ENCODE assay signal across 23 mouse cellular contexts in the genomic region with DNA sequence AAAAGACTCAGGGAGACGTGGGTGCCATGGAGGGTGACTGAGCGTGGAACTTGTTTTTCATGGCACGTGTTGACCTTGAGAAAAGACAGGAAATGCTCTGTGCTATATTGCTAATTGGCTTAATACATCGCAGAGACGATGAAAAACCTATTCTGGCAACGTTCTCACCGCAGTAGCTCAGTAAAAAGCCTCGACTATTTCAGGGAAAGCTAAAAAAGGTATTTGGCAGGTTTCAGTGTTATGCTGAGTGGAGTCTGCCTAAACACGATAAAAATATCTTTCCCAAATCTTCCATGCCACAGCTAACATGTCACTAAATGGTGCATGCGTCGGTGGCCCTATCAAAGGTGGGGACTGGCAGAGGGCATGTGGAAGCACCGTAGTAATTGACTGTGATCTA. TPM values are rescaled to one million over a fixed set of nuclear protein-coding genes. Genes with fewer than 3 reads are reported as not detected.
DNase-seq lines count a peak whose midpoint lies in the region; ATAC-seq and TF ChIP-seq lines count a peak whose summit lies in the region.
"Had no signal": no experiment of that assay in that cellular context is flagged by ENCODE, and none has a peak within 500 bp of the region (broad histone marks: within the 10 kb centered on the region; RNA-seq: fewer than 3 reads in every experiment).

No protein-coding gene starts in this region.

- no peak for TF ChIP-seq POLR2A in MEL (IDR thresholded peaks at IDR 0.05; ENCODE audit: control insufficient read depth in 1 of 2, insufficient read depth in 1 of 2, low read depth in 1 of 2, low read length in 2 of 2, poor library complexity in 1 of 2)

- peak overlapping the region; percentile 24; the same call in 1 of the 2 replicates for H3K9ac ChIP-seq in MEL (ENCODE audit: control insufficient read depth, low read depth, low read length, poor library complexity, severe bottlenecking)
- H3K9ac ChIP-seq in midbrain, embryonic 14.5 days (replicated peaks; ENCODE audit: low read length) = no peak overlapping the region
- no peak overlapping the region for H3K9ac ChIP-seq in liver, embryonic 11.5 days (ENCODE audit: low read depth, low read length)
- H3K9ac ChIP-seq: limb, embryonic 12.5 days; liver, embryonic 12.5 days had no signal

- H3K4me3 ChIP-seq in left cerebral cortex, adult 2 months = peak overlapping the region; percentile 11; the same call in 1 of the 2 replicates
- peak overlapping the region; percentile 34 to 49 for H3K4me3 ChIP-seq in MEL (ENCODE audit: control insufficient read depth in 1 of 2, insufficient read depth in 1 of 2, low read depth in 2 of 2, low read length in 2 of 2)
- no peak overlapping the region for H3K4me3 ChIP-seq in midbrain, embryonic 14.5 days (replicated peaks; ENCODE audit: low read depth, low read length)
- H3K4me3 ChIP-seq in liver, embryonic 11.5 days (ENCODE audit: low read depth, low read length) = no peak overlapping the region
- H3K4me3 ChIP-seq: forebrain, embryonic 10.5 days; heart, embryonic 10.5 days; limb, embryonic 12.5 days; liver, embryonic 12.5 days had no signal

- peak; percentile 92 for ATAC-seq in frontal cortex, adult (ENCODE audit: low TSS enrichment)
- no peak for ATAC-seq in midbrain, embryonic 14.5 days (ENCODE audit: low FRiP score, low TSS enrichment)
- ATAC-seq in liver, embryonic 11.5 days (replicated peaks; ENCODE audit: low FRiP score) = no peak
- ATAC-seq: intestine, postnatal 0 days had no signal

- no peaks in the 10 kb centered on the region for H3K27me3 ChIP-seq in MEL (ENCODE audit: control insufficient read depth in 1 of 2, insufficient read depth in 2 of 2, low read length in 2 of 2)
- no peaks in the 10 kb centered on the region for H3K27me3 ChIP-seq in midbrain, embryonic 14.5 days (ENCODE audit: control insufficient read depth, insufficient read depth, low read length)
- peaks cover 1% of the 10 kb centered on the region for H3K27me3 ChIP-seq in liver, embryonic 11.5 days (replicated peaks; ENCODE audit: control insufficient read depth, insufficient read depth, low read length)
- H3K27me3 ChIP-seq: limb, embryonic 12.5 days had no signal

- H3K4me1 ChIP-seq in MEL (ENCODE audit: control insufficient read depth in 1 of 2, insufficient read depth in 2 of 2, low read length in 2 of 2) = peaks cover 2 to 14% of the 10 kb centered on the region in 2 experiments
- no peaks in the 10 kb centered on the region for H3K4me1 ChIP-seq in midbrain, embryonic 14.5 days (ENCODE audit: control insufficient read depth, insufficient read depth, low read length)
- H3K4me1 ChIP-seq in liver, embryonic 11.5 days (replicated peaks; ENCODE audit: control insufficient read depth, insufficient read depth, low read length) = peaks cover 10% of the 10 kb centered on the region
- H3K4me1 ChIP-seq: limb, embryonic 12.5 days had no signal

- H3K36me3 ChIP-seq in MEL (ENCODE audit: control insufficient read depth in 1 of 2, insufficient read depth in 2 of 2, low read length in 2 of 2) = 0 out of 4 replicates have a peak, but pooled peaks cover 0 to 3% of the 10 kb centered on the region in 2 experiments
- no peaks in the 10 kb centered on the region for H3K36me3 ChIP-seq in midbrain, embryonic 14.5 days (ENCODE audit: control insufficient read depth, insufficient read depth, low read length)
- no peaks in the 10 kb centered on the region for H3K36me3 ChIP-seq in liver, embryonic 11.5 days (ENCODE audit: control insufficient read depth, insufficient read depth, low read length)
- H3K36me3 ChIP-seq: forebrain, embryonic 10.5 days; heart, embryonic 10.5 days; limb, embryonic 12.5 days; liver, embryonic 12.5 days had no signal

- H3K9me3 ChIP-seq in MEL (replicated peaks; ENCODE audit: insufficient read depth, low read length) = no peaks in the 10 kb centered on the region
- no peaks in the 10 kb centered on the region for H3K9me3 ChIP-seq in midbrain, embryonic 14.5 days (ENCODE audit: control insufficient read depth, low read length)
- no peaks in the 10 kb centered on the region for H3K9me3 ChIP-seq in liver, embryonic 11.5 days (ENCODE audit: control insufficient read depth, low read length)
- H3K9me3 ChIP-seq: forebrain, embryonic 10.5 days; heart, embryonic 10.5 days; limb, embryonic 12.5 days; liver, embryonic 12.5 days had no signal

- no peak for TF ChIP-seq CTCF in left cerebral cortex, adult 2 months (IDR thresholded peaks at IDR 0.05)
- no peak for TF ChIP-seq CTCF in MEL (IDR thresholded peaks at IDR 0.05 in 2 of 3, conservative IDR thresholded peaks at IDR 0.05 in 1 of 3; ENCODE audit: control insufficient read depth in 1 of 3, insufficient read depth in 1 of 3, low read depth in 2 of 3, low read length in 3 of 3, poor library complexity in 1 of 3, severe bottlenecking in 1 of 3)

- 70% methylated on average over 12 of the region's 12 CpGs for WGBS in midbrain, embryonic 14.5 days
- 71% methylated on average over 12 of the region's 12 CpGs for WGBS in liver, embryonic 11.5 days

- no peak for DNase-seq in frontal cortex, postnatal 10 days (ENCODE audit: low spot score in 2 of 2)
- DNase-seq in left cerebral cortex, adult 2 months (ENCODE audit: extremely low spot score in 1 of 2, low spot score in 2 of 2) = no peak
- DNase-seq in left cerebral cortex, postnatal 4 days = no peak
- DNase-seq in MEL (ENCODE audit: low read depth, low spot score) = peak; percentile 24
- no peak for DNase-seq in midbrain, embryonic 14.5 days
- DNase-seq in liver, embryonic 11.5 days (ENCODE audit: low spot score) = no peak
- DNase-seq: adrenal gland, postnatal 36 days; cerebellum, adult 11 months; cerebellum, adult 9-11 months; heart, postnatal 14 days; lung, adult 18-20 months; lung, postnatal 10 days; right cerebral cortex, postnatal 14 days; thymus, postnatal 25 days had no signal

- H3K27ac ChIP-seq in left cerebral cortex, adult 2 months = peak overlapping the region; percentile 77
- H3K27ac ChIP-seq in MEL (ENCODE audit: control insufficient read depth, low read depth, low read length) = no peak overlapping the region
- 0 out of 2 replicates have a peak overlapping the region, but pooled peaks have one; percentile 20 for H3K27ac ChIP-seq in midbrain, embryonic 14.5 days (replicated peaks; ENCODE audit: low read depth, low read length)
- H3K27ac ChIP-seq in liver, embryonic 11.5 days (ENCODE audit: low read depth, low read length) = no peak overlapping the region
- H3K27ac ChIP-seq: forebrain, embryonic 10.5 days; heart, embryonic 10.5 days; limb, embryonic 12.5 days; liver, embryonic 12.5 days; stomach, postnatal 0 days had no signal

- no peaks in the 10 kb centered on the region for H3K79me2 ChIP-seq in MEL (ENCODE audit: control insufficient read depth, insufficient read depth, low read length, poor library complexity)

- intact Hi-C loops in left cerebral cortex, adult 2 months (cut with DNase I) = loop anchor here (2.0 kb wide), 1 partner anchor 28 kb away; no protein-coding TSS in a partner anchor
- intact Hi-C loops in left cerebral cortex, postnatal 4 days (cut with DNase I) = no loop called here

- H3K4me2 ChIP-seq in midbrain, embryonic 14.5 days (ENCODE audit: low read length) = no peak overlapping the region
- no peak overlapping the region for H3K4me2 ChIP-seq in liver, embryonic 11.5 days
- H3K4me2 ChIP-seq: limb, embryonic 12.5 days; liver, embryonic 12.5 days had no signal

- no peak for TF ChIP-seq EP300 in MEL (IDR thresholded peaks at IDR 0.05; ENCODE audit: low read depth in 1 of 2, low read length in 2 of 2)

- no peak for TF ChIP-seq RAD21 in MEL (IDR thresholded peaks at IDR 0.05; ENCODE audit: low read depth, low read length)

TF ChIP-seq in MEL, 35 proteins besides CTCF, POLR2A, EP300 and RAD21:
- 0 out of 2 replicates have a peak, but pooled peaks have one; percentile 15 for TF ChIP-seq TBP (IDR thresholded peaks at IDR 0.05; ENCODE audit: low read depth, low read length)
- no peak for TF ChIP-seq SMC3 (IDR thresholded peaks at IDR 0.05; ENCODE audit: low read depth, low read length)
- no peak for TF ChIP-seq KAT2A (conservative IDR thresholded peaks at IDR 0.05; ENCODE audit: low read depth, low read length)
- TF ChIP-seq ZKSCAN1 (IDR thresholded peaks at IDR 0.05; ENCODE audit: low read depth, low read length) = no peak
- no peak for TF ChIP-seq SIN3A (IDR thresholded peaks at IDR 0.05; ENCODE audit: low read length)
- TF ChIP-seq JUND (IDR thresholded peaks at IDR 0.05; ENCODE audit: low read depth, low read length) = no peak
- TF ChIP-seq MXI1 (IDR thresholded peaks at IDR 0.05; ENCODE audit: low read depth, low read length) = no peak
- TF ChIP-seq BHLHE40 (IDR thresholded peaks at IDR 0.05; ENCODE audit: borderline replicate concordance, low read depth, low read length) = 0 out of 2 replicates have a peak, but pooled peaks have one; percentile 24
- no peak for TF ChIP-seq CHD2 (IDR thresholded peaks at IDR 0.05; ENCODE audit: low read length)
- TF ChIP-seq GATA1 (IDR thresholded peaks at IDR 0.05; ENCODE audit: low read depth, low read length) = no peak
- TF ChIP-seq NRF1 (IDR thresholded peaks at IDR 0.05; ENCODE audit: insufficient read depth, low read depth, low read length, poor library complexity, severe bottlenecking) = no peak
- TF ChIP-seq MEF2A (IDR thresholded peaks at IDR 0.05; ENCODE audit: extremely low read depth, insufficient replicate concordance, low read depth, low read length, poor library complexity, severe bottlenecking) = no peak
- TF ChIP-seq GABPA (IDR thresholded peaks at IDR 0.05; ENCODE audit: low read depth, low read length) = no peak
- TF ChIP-seq E2F4 (IDR thresholded peaks at IDR 0.05; ENCODE audit: borderline replicate concordance, low read depth, low read length) = no peak
- no peak for TF ChIP-seq MYB (IDR thresholded peaks at IDR 0.05; ENCODE audit: low read depth, low read length)
- no peak for TF ChIP-seq ELF1 (IDR thresholded peaks at IDR 0.05; ENCODE audit: low read depth, low read length)
- no peak for TF ChIP-seq TAL1 (IDR thresholded peaks at IDR 0.05; ENCODE audit: low read length)
TF ChIP-seq in MEL: peak in this region for 2.

RNA-seq across cellular contexts. Expression of gene BC034090, which starts 8.9 kb away (rescaled TPM):
- total RNA-seq in left cerebral cortex, adult 2 months (2021) = 10 to 100 TPM in 1 of 2 experiments, 1 to 10 TPM in 1; 9.9 to 14.7 TPM
- total RNA-seq in left cerebral cortex, postnatal 4 days (2021) = 1 to 10 TPM; 3.3 to 7.7 TPM
- total RNA-seq in MEL (2012; rRNA removed) = 0.10 and 0.12 TPM in 2 replicates
- polyA plus RNA-seq in MEL (2012; ENCODE audit: insufficient read depth in 1 of 2, insufficient read length in 2 of 2, low read depth in 1 of 2, low replicate concordance in 2 of 2, missing spikeins in 1 of 2) = under 1 TPM in 1 of 2 experiments, not detected in 1; 0.28 TPM
- 3.4 and 3.5 TPM in 2 replicates for polyA plus RNA-seq in midbrain, embryonic 14.5 days (2014; fragmentation: Nextera tagmentation; extraction: Ambion mirVana)
- polyA plus RNA-seq in liver, embryonic 11.5 days (2014; fragmentation: Nextera tagmentation; extraction: Ambion mirVana) = 0.86 and 1.8 TPM in 2 replicates
- total RNA-seq: common myeloid progenitor, adult 5-6 weeks; neutrophil, adult 5-6 weeks had no signal

Comparison
In these comparisons a context has a peak if more than half of its experiments do, and no peak if none do; other contexts are left out.
1. H3K27ac ChIP-seq: peak in left cerebral cortex, adult 2 months (single experiment) and midbrain, embryonic 14.5 days (single experiment); none in MEL (single experiment) and liver, embryonic 11.5 days (single experiment).
2. H3K4me3 ChIP-seq: peak in left cerebral cortex, adult 2 months (single experiment) and MEL (2 of 2); none in midbrain, embryonic 14.5 days (single experiment) and liver, embryonic 11.5 days (single experiment).